Mouse (Mus musculus) cerebral cortex, adult 2 months (tissue): ENCODE measurements around the gene Tjp2.

ENCODE experiments used
- WGBS: fragments of 180-500 bp; shearing (Covaris S2); methylation state at CpG from one replicate; pipeline ENCODE4 v1.1.7; 2018; 5-methylcytosine and 5-hydroxymethylcytosine counted together

Tjp2 gene

GRCm38 (mm10) chr19:24221455-24221854, 3.4 kb downstream of the Tjp2 start:
- 67% methylated on average over 4 of the region's 4 CpGs for WGBS

- WGBS = 25% methylated on average over 14 of the region's 14 CpGs
Measured at GRCm38 (mm10) chr19:24220795-24221445, 3.9 kb downstream of the Tjp2 start.

- WGBS = 78% methylated on average over 9 of the region's 9 CpGs
Measured at GRCm38 (mm10) chr19:24219011-24219410, 5.8 kb downstream of the Tjp2 start.

GRCm38 (mm10) chr19:24218291-24218690, 6.5 kb downstream of the Tjp2 start:
- WGBS = 33% methylated on average over 2 of the region's 2 CpGs

GRCm38 (mm10) chr19:24216771-24217170, 8.1 kb downstream of the Tjp2 start:
- WGBS = 62% methylated on average over 9 of the region's 9 CpGs

- 85% methylated on average over 7 of the region's 7 CpGs for WGBS
Measured at GRCm38 (mm10) chr19:24214939-24215338, 9.9 kb downstream of the Tjp2 start.

- WGBS = 68% methylated on average over 7 of the region's 7 CpGs
Measured at GRCm38 (mm10) chr19:24213299-24213698, 11.5 kb downstream of the Tjp2 start.

- WGBS = 85% methylated on average over 12 of the region's 12 CpGs
Measured at GRCm38 (mm10) chr19:24212552-24213249, 12.1 kb downstream of the Tjp2 start.

- WGBS = 73% methylated on average over 10 of the region's 10 CpGs
Measured at GRCm38 (mm10) chr19:24211168-24211567, 13.7 kb downstream of the Tjp2 start.

- 95% methylated on average over 15 of the region's 15 CpGs for WGBS
Measured at GRCm38 (mm10) chr19:24209516-24209915, 15.3 kb downstream of the Tjp2 start.

- WGBS = 94% methylated on average over 1 of the region's 1 CpGs
Measured at GRCm38 (mm10) chr19:24207967-24208366, 16.9 kb downstream of the Tjp2 start.

- WGBS = 43% methylated on average over 1 of the region's 1 CpGs
Measured at GRCm38 (mm10) chr19:24205001-24205400, 19.8 kb downstream of the Tjp2 start.

- 62% methylated on average over 5 of the region's 5 CpGs for WGBS
Measured at GRCm38 (mm10) chr19:24201848-24202247, 23.0 kb downstream of the Tjp2 start.

GRCm38 (mm10) chr19:24200566-24200965, 24.3 kb downstream of the Tjp2 start:
- 80% methylated on average over 12 of the region's 12 CpGs for WGBS

- 58% methylated on average over 11 of the region's 11 CpGs for WGBS
Measured at GRCm38 (mm10) chr19:24198676-24199303, 26.0 kb downstream of the Tjp2 start.

GRCm38 (mm10) chr19:24197338-24197737, 27.5 kb downstream of the Tjp2 start:
- 45% methylated on average over 3 of the region's 3 CpGs for WGBS

- 73% methylated on average over 7 of the region's 7 CpGs for WGBS
Measured at GRCm38 (mm10) chr19:24195224-24195623, 29.6 kb downstream of the Tjp2 start.

- WGBS = 100% methylated on average over 4 of the region's 4 CpGs
Measured at GRCm38 (mm10) chr19:24194216-24194615, 30.6 kb downstream of the Tjp2 start.

GRCm38 (mm10) chr19:24192946-24193345, 31.9 kb downstream of the Tjp2 start:
- WGBS = 52% methylated on average over 5 of the region's 5 CpGs

- 80% methylated on average over 2 of the region's 2 CpGs for WGBS
Measured at GRCm38 (mm10) chr19:24187791-24188190, 37.0 kb downstream of the Tjp2 start.

- WGBS = 61% methylated on average over 1 of the region's 1 CpGs
Measured at GRCm38 (mm10) chr19:24187358-24187757, 37.5 kb downstream of the Tjp2 start.

- WGBS = 68% methylated on average over 15 of the region's 15 CpGs
Measured at GRCm38 (mm10) chr19:24183680-24184235, 41.1 kb downstream of the Tjp2 start.

- WGBS = 89% methylated on average over 8 of the region's 8 CpGs
Measured at GRCm38 (mm10) chr19:24180415-24180814, 44.4 kb downstream of the Tjp2 start.
